Mouse (Mus musculus) c-Kit-positive CD71-negative TER-119-negative erythroid progenitor cells, embryonic 14.5 days (primary cell): Measurements from ENCODE around the gene Arhgap32.
"Not testable (repeated sequence)": the region's sequence is repeated elsewhere in the genome, so short reads cannot be mapped to it uniquely, and the experiment has no call there.

Experiments used
- DNase-seq: peaks from one replicate; pipeline ENCODE4 v3.0.0-alpha.2; 2013; ENCODE audit warnings: low read depth

Arhgap32 gene

DNA sequence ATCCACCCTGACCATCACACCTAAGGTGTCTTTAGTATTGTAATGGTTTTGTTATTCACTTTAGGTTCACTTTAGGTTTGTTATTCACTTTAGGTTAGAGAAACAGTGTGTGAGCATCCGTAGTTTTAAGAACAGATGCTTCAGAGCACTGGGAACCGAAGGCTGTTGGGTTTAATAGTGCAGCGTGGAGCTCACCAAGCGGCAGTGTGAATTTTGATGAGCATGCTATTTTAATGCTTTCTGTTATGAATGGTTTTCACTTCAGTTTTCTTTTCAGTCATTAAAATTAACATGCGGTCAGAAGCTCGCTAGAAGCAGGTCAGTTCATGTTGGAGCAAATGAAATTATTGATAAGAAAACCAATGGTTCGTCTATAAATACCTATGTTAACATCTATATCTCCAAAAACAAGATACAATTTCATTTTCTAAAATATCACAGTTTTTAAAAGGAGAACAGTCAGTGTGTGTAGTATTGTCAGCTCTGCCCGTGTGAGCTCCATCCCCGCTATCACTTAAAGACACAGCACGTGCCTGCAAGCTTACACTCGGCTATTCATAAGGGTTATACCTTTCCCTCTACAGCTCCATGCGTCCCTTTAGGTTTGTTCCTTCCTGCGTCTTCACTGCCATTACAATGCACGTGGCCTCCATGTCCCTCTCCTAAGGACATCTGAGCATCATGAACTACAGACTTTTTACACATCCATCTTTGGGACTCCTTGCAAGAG lies 21.9 kb downstream of the Arhgap32 start:
- no peak for DNase-seq

DNA sequence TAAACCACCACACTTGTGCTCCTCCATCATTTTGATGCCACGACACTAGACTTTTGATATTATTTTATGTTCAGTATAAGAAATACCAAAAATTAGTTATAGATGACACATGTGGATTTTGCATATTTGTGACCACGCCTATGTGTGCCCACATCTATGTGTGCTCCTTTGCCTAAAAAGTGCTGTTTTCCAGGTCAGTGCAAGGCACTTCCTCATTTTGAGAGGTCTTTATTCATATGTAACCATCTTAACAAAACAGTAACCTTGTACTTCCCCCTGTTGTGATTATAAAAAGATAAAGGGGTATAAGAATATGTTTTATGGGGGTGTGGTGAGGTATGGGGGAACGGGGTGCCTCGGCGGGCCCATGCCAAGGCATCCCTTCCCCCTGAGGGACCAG lies 22.7 kb downstream of the Arhgap32 start:
- no peak for DNase-seq

DNA sequence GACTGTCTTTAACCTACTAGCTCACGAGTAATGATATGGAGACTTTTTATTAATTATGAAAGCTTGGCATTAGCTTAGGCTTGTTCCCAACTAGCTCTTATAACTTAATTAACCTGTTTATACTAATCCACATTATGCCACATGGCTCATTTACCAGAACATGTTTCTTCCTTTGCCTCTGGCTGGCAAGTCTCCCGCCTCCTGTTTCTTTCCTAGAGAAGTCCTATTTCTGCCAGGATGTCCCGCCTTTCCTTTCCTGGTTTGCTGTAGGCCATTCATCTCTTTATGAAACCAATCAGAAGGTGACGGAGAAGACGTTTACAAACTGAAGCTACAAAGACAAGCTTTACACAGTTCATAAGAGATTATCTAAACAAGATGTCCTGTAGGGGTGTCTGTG lies 23.7 kb downstream of the Arhgap32 start:
- DNase-seq = no peak

DNA sequence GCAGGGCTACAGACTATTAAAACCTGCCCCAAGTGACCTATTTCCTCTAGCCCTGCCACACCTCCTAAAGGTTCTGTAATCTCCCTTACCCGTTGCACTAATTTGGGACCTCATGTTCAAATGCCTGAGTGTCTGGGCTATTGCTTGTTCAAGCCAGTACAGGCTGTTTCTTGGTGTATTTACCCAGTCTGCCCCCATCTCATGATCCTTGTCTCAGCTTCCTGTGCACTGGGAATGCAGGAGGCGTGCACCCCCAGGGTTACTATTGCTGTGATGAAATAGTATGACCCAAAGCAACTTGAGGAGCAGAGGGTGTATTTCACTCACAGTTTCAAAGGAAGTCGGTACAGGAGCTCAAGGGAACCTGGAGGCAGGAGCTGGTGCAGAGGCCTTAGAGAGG lies 26.9 kb downstream of the Arhgap32 start:
- no peak for DNase-seq

DNA sequence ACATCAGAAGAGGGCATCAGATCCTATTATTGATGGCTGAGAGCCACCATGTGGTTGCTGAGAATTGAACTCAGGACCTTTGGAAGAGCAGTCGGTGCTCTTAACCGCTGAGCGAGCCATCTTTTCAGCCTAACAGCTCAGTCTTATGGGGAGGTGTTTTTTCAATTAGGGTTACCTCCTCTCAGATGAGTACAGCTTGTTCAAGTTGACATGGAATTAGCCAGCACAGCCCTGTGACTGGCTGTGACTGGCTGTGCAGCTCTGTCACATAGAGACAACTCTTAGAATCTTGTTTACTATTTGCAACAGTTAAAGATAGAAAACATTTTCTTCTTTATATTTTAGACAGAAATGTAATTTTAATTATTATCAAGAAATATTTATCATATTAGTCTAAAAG lies 27.5 kb downstream of the Arhgap32 start:
- no peak for DNase-seq

DNA sequence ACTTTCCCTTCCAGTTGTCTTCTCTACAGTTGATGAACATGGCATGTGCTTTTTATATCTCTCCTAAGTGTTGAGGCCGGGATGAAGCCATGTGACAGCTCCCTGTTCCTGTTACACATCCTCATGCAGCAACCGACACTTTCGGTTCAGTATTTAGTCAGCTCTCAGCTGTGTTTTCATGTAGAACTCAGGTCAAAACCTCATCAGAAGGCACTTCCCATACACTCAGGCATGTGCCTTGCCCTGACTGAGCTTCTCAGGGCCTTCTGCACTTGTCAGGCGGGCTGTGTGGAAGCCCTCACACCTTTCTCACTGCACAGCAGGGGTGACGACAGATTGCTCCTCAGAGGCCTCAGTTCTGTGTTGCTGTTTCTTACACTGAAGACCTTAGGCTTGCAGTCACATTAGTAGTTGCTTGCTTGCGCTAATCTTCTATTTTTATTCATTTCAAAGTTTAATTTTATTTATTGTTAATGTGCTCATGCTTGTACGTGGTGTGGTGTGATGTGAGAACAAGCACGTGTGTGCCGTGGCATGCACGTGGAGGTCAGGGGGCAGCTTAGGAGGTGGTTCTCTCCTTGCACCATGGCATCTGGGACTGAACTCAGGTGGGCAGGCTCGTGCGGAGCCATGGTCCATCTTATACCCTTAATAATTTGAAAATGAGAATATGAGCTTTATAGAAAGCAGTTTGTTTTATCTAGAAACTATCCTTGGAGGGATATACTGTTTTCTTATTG lies 30.5 kb downstream of the Arhgap32 start:
- DNase-seq = no peak

DNA sequence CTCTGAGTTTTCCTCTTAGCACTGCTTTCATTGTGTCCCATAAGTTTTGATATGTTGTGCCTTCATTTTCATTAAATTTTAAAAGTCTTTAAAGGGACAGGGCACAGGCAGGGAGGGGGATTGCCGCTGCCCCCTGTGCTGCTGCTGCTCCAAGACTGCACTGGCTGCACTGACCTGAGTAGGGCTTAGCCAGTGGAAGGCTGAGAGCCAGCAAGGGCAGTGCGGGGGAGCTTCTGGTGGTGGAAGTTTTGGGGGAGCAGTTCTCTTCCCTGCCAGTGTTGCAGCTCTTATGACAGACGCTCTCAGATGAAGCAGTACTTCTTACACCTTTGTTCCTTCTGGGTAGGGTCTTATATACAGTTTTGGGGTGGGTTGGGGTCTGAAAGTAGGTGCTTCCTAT lies 33.3 kb downstream of the Arhgap32 start:
- no peak for DNase-seq

DNA sequence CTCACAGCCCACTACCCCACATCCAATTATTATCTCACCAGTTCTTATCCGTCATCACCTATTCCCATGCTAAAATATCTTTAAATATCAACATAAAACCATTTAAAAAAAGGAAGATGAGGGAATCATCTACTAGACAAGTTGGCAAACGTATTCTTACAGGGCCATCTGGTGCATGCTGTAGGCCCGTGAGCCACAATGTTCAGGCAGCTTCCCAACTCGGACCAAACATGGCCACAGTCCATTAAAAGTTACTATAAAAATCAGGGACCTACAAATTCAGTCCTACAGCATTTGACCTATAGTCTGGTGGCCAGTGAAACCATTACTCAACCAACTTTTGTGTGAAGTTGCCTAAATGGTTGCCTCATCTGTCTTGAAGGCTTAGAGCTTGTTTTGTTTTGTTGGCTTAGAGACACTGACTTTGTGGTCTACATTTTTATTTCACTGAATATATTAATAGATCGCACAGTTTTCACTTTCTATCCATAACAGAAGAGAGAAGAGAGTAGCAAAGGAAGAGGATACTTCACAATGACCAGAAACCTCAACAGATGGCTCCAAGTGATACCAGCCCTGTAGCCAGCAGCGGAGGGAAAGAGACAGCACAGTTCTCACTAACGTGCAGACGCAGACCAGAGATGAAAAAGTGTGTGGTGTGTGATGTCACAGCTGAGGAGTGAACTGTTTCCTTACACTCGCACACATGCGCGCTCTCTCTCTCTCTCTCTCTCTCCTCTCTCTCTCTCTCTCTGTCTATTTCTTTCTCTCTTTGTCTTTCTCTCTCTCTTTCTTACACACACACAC lies 34.1 kb downstream of the Arhgap32 start:
- peak; percentile 30 for DNase-seq

DNA sequence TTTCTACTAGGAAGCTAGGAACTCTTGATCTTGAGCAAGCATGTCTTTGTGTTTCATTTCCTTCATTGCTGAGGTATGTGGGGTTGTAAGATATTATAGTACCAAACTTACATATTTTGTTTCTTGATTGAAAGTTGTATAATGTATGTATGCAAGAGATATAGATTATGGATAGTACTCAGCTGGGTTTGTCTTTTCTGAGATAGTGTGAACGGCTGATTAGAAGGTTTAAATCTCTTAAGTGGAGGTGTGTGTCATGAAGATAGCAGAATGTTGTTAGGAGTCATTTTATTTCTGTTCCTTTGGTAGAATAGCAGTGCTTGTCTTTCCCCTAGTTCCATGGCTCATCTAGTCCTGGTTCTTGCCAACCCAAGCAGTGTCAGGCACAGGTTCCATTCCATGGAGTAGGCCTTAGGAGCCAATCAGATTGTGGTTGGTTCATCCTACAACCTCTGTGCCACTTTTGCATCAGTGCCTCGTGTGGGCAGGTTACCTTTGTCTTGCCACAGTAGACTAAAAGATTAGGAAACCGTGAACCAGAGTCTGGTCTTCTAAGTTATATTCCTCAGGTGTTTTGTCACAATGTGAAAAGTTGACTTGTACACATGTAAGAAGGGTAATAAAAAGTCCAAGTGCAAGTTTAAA lies 38.9 kb downstream of the Arhgap32 start:
- no peak for DNase-seq

DNA sequence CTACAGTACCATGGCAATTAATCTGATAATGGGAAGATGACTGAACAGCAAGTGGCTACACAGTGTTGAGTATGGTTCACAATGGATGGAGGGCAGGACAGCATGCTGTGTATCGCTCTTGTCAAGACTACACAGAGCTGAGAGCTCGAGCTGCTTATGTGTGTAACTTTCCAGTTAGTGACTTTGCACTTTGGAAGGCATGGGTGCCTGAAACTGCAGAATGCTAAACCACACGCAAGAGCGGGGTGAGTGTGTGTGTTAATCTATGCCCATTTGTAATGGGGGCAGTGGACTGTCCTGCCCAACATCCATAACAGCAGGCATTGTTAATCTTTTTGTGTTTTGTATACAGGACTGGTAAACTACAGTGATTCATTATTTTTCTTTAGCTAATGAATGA lies 40.8 kb downstream of the Arhgap32 start:
- no peak for DNase-seq

DNA sequence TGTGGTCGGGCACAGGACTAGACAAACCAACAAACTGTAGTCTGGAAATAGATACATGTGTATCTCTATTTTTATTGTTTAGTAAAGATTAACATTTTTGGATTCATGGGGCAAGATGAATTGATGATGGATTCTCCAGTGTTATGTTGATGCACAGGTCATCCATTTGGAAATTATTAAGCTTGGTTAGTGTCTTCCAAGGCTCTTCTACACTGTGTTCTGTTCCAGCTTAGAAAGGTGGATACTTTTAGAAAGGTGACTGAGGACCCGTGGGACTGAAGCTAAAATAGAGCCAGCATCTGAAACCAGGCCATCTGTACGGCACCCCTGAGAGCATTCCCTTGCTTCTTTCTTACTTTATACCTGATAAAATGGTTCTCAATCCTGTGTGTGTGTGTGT lies 41.3 kb downstream of the Arhgap32 start:
- no peak for DNase-seq

DNA sequence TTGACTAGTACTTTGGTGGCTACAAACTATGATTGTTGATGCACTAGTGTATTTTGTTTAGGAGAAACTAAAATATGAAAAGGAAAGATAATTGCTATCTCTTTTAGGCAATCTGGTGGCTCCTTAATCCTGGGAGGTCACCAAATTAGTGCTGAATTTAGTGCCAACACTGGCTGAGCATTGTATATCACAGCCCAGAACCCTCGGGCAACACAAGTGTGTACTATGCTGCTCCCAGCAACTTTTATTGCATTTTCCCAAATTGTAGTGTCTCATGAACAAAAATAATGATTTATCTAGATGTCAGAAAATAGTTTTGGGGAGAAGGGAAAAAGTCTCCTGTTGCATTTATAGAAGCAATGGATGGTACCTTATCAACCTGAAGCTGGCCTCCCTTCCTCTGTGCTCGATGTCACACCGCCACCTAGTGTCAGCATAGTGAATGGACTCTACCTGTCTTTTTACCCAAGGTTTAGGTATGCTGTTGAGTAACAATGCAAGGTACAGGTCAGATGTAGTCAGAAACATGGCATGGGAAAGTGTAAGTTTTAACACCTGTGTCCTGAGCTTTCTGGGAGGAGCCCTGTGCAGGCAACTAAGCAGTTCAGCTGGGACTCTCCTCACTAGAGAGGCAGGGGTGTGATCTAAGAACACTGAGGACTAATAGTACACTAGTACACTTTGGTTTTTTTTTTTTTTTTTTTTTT lies 43.1 kb downstream of the Arhgap32 start:
- peak; percentile 52 for DNase-seq

DNA sequence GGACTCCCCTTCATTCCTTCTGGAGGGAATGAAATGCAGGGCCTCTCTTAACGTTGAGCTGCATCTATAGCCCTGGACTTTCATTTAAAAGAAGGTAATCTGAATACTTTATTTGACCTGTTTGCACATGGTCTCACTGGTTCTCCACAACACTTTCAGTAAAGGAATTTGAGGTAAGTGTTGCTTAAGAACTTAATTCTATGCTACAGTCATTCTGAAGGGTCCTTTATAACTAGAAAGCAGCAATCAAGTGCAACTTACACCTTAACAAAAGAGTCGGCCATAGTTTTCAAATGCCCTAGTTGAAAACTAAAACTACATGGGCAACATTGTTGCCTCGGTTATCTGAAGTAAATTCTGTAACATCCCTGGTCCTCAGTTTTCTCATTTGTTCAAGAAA lies 43.8 kb downstream of the Arhgap32 start:
- no peak for DNase-seq

DNA sequence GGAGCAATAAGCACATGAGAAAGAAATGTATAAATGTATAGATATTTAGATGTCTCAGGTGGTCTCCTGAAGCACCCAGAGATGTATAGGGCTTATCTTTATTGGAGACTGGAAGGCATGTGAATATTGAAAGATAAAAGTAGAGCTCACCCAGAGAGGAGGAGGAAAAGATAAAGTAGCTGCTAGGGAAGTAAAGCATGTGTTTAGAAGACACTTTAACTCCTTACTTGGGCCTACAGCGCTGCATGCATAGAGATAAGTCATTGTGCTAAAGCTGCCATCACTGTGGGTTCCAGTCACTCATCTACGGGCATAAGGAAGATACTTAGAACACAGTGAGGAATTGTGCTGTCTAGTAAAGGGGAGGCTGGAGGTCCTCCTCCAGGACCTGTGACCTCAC lies 46.9 kb downstream of the Arhgap32 start:
- no peak for DNase-seq

DNA sequence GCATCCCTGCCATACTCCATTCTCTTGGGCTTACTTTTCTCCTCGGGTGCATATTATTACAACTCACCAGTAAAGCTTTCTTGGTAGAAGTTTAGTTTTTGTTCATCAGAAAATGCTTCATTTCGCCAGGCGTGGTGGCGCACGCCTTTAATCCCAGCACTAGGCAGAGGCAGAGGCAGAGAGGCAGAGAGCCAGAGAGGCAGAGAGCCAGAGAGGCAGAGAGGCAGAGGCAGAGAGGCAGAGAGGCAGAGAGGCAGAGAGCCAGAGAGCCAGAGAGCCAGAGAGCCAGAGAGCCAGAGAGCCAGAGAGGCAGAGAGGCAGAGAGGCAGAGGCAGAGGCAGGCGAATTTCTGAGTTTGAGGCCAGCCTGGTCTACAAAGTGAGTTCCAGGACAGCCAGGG lies 47.9 kb downstream of the Arhgap32 start:
- DNase-seq = not testable (repeated sequence)

DNA sequence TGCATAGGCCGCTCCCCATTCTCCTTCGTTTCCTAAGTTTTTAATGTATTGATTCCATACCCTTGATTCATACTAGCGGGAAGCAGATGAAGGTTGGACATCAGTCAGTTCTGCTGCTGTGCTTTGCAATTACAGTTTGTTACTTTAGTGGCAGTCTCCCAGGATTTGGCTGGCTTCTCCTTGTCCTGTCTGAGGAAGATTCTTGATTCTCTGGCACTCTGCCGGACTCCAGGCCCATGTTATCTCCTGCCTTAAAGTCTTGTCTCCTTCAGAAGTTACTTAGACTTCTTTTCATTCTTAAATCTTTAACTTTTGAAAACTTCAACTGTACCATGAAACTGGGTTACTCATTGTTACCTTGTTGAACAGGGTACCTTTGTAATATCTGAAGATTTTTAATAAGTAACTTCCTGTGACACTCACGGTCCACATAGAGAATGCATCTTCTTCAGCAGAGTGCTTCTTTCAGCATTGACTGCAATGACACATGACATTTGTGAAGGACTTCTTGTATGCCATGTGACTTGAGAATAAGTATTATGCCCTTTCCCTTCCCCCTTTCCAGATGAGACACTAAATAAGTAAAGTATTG lies 52.7 kb downstream of the Arhgap32 start:
- no peak for DNase-seq

DNA sequence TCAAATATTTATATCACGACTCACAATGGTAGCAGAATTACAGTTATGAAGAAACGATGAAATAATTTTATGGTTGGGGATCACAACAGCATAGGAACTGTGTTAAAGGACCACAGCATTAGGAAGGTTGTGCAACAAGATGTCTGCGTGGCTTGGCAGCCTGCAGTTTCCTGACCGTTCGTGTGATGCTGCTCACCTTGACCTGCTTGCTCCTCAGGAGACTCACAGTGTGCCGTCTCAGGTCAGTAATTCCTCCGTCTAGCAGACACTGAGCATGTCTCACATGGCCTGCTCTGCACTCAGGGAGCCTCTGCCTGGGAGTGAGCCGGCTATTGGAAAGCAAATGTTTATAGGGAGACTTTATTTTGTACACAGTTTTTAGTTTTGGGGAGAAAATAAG lies 54.8 kb downstream of the Arhgap32 start:
- no peak for DNase-seq

DNA sequence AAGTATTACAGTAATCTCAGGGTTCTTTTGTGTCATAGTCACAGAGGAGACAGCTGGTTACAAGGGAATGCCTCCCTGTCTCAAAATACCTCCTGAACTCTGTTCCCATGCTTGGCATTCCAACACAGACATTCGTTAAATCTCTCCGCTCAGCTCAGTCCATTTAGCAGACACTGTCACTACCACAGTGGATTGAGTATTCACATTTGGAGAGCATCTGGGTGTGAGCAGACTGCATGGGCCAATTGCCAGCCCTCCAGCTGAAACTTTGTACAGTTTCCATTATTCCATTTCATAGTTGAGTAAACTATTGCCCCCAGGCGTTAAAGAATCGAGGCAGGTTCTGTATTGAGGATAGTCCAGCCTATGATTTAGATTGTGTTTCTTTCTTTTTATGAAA lies 60.7 kb downstream of the Arhgap32 start:
- no peak for DNase-seq

DNA sequence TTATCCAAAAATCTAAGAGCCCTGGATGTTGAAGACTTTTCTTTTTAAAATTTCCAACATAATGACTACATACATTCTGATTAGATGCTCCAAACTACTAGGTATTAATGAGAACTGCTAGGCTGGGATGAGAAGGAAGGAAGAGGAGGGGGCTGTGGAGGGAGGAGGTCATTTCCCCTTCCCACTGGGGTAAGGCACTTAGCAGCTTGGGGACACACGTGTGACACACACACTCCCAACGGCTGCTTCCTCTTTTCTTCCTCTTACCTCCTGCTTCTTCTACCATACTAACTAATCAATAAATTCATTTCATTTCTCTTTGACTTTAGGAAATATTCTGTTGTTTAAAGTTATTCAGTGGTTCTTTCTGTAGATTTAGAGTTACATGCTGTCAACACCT lies 65.2 kb downstream of the Arhgap32 start:
- DNase-seq = no peak

DNA sequence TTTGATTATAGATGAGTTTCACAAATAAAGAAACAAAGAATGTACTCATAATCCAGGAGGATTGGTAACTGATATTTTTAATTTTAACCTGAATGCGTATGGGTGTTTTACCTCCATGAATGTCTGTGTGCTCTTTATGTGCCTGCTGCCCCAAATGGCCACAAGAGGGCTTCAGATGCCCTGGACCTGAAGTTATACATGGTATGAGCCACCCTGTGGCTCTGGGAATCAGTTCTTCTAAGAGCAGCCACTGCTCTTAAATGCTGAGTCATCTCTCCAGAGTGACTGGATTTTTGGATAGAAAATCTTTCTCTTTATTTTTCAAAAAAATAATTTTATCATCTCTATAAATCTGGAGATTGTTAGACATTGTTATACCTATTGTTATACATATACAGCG lies 70.6 kb downstream of the Arhgap32 start:
- DNase-seq = no peak

DNA sequence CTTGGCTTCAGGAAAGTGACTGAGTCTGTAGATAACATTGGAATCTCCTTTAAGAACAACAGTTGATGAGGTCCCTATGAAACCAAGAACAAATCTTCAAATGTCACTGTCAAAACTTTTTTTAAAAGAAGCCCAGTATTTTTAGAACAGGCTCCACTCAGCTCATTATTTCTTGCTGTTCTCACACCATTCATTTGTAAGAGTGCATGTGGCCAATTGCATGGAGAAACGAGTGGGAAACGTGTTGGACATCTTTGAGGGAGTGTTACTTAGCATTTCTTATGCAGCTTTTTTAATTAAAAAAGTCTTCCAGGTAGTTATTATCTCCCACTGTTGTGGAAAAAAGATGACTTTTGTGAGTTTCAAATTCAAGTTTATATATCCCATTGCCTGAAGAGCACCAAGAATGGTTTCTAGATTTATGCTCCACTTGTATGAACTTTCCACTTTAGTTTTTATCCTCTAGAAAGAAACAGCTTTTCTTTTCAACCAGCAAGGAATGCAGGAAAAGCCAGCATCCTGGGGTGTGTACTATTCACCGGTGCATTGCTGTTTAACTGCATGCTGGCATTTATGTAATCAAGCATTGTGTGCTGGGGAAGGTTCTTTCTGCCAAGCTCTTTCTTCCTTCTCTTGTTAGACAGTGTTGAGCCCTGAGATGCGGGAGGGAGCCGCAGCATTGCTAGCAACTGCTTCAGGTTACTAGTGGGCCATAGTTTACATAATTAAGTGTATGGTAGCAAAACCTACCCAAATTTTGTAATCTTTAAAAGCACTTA lies 76.5 kb downstream of the Arhgap32 start:
- DNase-seq = no peak
